Mouse (Mus musculus) lung, adult 18-20 months (tissue): ENCODE data around the gene AY761185.
"Not testable (repeated sequence)": the region's sequence is repeated elsewhere in the genome, so short reads cannot be mapped to it uniquely, and the experiment has no call there.

Experiments
- DNase-seq, 2 experiments: peaks; one replicate each; pipeline ENCODE4 v3.0.0; 2022; ENCODE audit warnings: mixed read lengths in 2 of 2

AY761185 gene

DNA sequence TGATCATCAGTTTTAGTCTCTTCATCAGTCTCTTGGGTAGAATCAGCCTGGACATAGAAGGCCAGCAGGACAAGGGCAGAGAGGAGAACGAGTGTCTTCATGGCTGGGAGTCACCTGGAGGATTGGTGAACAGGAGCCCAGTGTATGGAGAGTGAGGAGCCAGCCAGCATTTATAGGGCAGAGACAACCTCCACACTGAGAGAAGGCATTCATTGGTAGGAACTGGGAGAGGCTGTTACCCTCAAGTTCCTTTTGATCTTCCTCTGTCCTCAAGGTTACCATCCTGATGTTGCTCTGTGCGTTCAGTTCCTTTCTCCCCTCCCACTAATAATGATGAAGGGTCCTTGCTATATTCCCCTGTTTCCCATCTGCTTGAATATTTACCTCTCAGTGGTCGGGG lies at the start of gene AY761185:
Gene AY761185, minus strand, starts transcription at position 101 of the 400 bp plus-strand sequence.
- no peak for DNase-seq

DNA sequence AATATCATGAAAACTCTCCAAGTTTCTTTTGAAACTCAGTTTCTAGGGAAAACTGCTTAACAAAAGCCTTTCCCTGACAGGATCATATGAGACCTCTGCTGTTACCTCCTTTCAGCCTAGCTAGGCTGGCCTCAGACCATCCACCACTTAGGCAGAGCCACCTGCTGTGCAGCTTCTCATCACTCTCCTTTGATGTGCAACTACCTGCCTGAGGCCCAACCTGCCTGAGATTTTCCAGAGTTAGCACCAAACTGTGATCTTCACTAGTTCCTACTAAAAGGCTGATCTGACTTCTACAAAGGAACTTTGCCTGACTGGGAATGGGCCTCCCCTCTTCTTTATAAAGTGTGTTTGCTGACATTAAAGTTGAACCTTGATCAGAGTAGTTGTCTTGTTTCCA lies 49.5 kb upstream of the AY761185 start:
- not testable (repeated sequence) for DNase-seq

DNA sequence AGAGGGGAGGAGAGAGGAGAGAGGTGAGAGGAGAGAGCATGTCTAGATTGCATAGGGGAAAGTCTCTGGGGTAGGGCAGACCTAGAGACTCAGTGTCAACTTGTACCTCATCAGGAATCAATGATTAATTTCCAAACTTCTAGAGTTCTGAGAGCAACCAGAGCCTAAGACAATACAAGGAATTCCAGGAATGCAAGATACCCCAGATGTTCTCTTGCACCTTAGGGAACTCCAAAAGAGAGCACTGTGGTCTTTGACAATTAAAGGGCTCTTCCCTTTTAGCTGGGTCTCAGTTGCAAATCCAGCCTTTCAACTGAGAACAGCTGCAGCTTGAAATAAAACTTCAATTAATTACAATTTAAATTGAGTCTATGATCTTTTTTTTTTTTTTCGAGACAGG lies 35.3 kb upstream of the AY761185 start:
- DNase-seq, result no peak

DNA sequence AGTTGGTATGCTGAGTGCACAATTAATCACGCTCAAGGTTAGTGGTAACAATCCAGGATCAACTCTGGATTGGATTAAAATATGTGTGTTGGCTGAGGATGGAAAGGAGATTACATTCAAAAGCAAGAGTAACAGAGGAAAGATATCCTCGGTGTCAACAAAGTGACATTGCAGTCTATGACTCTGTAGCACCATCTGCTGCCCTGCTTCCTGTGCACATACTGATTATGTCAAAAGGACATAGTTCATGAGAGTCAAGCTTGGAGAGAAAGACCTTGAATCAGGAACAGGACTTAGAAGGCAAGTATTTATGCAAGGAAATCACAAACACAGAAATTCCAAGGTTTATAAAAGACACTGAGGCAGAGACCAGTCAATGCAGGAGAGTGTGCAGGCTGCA lies 20.0 kb upstream of the AY761185 start:
- DNase-seq, result no peak

DNA sequence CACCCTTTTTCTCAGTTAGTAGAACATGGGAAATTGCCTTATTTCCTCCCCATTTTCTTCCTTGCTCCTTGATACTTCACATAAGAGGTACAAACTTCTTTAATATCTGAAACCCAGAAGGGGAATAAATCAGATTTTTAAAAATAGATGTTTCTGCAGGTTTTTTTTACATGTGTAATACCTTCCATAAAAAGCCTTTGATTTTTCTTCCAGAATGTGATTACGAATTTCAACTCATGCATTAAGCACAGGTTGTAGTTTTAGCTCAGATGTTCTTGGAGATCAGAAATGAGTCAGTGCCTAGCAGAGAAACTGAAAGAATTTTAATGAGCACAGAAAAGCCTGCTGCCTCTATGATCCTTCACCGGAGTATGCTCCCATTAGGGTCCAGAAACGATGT lies 22.5 kb downstream of the AY761185 start, which contains the start of gene Gm6040:
Gene Gm6040, minus strand, starts transcription at position 101 of the 400 bp plus-strand sequence.
- DNase-seq, result no peak

DNA sequence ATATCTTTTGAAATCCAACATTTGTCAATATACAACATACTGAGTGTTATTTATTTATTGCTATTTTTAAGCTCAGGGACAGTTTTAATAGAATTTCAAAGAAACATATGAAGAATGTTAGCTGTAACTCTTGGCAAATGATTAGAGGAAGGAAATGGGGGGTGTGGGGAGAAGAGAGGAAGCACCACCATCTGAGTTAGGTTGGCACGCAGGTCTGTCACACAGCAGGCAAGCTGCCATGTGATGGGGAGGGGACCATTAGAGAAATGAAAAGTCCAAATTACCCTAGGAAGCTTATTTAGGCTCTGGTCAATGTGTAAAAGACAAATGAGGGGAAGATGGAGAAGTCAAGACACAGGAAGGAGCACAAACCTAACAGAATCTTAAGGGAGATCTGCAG lies 32.2 kb downstream of the AY761185 start:
- DNase-seq, result no peak

DNA sequence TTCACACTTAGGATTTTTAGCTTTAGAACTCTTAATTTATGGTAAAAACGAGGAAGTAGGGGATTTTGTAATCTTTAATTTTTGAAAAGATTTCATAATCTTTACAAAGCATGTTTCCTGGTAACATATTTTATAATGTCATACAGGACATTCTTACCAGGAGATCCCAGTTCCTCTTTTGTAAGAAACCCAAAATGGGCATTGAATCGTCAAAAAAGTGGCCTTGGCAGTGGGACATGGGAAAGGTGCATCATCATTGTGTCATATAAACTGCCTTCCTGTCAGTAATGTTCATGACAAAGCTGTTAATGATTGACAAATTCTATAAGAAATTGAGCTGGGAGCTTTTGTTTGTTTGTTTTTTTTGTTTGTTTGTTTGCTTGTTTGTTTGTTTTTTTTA lies 36.3 kb downstream of the AY761185 start:
- no peak for DNase-seq

DNA sequence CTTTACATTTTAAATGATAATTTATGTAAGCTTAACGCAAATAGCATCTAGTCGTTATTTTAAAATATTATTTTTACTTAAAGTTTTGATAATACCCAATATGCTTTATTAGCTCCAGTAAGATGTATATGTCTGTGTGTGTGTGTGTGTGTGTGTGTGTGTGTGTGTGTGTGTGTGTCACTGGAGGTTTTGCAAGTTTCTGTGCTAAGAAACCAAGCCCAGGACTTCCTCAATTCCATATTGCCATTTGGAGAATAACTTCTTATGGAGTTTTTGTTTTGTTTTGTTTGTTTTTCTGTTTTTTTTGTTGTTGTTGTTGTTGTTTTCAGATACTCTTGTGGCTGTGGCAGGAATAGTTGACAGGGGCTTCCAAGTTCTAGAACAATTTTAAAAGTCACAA lies 37.4 kb downstream of the AY761185 start:
- DNase-seq, result no peak

DNA sequence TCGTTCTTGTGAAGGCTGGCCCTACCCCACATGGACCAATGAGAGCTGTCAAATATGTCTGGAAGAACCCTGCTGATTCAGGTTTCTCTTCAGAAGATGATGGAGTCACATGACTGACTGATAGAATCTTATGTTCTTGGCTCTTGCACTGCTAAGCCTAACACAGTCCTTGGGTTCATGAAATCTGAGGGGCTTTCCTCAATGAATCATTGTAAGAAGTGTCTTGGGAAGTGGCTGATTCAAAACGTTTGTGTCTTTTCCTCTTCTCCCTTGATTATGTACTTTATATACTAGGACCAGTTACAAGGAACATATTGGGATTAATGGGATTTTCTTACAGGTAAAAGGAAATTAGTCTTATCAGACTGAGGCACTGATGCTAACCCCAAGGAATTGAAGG lies 42.0 kb downstream of the AY761185 start, which contains the start of gene Gm15056:
Gene Gm15056, minus strand, starts transcription at position 101 of the 400 bp plus-strand sequence.
- DNase-seq, result no peak
